Mouse (Mus musculus) intestine, embryonic 16.5 days (tissue): ENCODE measurements at regions not wholly inside any gene's neighbourhood (a gene's known extent, or its start where the extent isn't known, plus 50 kb on each side); places are given as distances from the start of the nearest gene placed in this dataset.

Experiments used
- ATAC-seq: fragments of 200-750 bp; cut with Nextera tagmentation; 2 replicates; pipeline ENCODE4 v1.8.0; 2017; ENCODE audit warnings: moderate TSS enrichment, moderate library complexity
- H3K27ac ChIP-seq: fragments of 300-500 bp; sonication (generic); 2 replicates; pipeline ENCODE4 v1.5.1; 2014; ENCODE audit warnings: mild to moderate bottlenecking, low read length
- H3K27me3 ChIP-seq: fragments of 300-500 bp; sonication (generic); replicated peaks from 2 replicates; pipeline ENCODE4 v1.6.1; 2014; ENCODE audit warnings: low read length, control low read depth, mixed read lengths; ENCODE audit not compliant: control insufficient read depth, insufficient read depth
- H3K36me3 ChIP-seq: fragments of 300-500 bp; sonication (generic); 2 replicates; pipeline ENCODE4 v1.6.1; 2014; ENCODE audit warnings: low read length, control low read depth; ENCODE audit not compliant: control insufficient read depth, insufficient read depth
- H3K4me1 ChIP-seq: fragments of 300-500 bp; sonication (generic); 2 replicates; pipeline ENCODE4 v1.6.1; 2014; ENCODE audit warnings: low read length, control low read depth, mixed read lengths; ENCODE audit not compliant: control insufficient read depth, insufficient read depth
- H3K4me2 ChIP-seq: fragments of 300-500 bp; sonication (generic); 2 replicates; pipeline ENCODE4 v1.6.1; 2014; ENCODE audit warnings: low read depth, low read length, control low read depth
- H3K4me3 ChIP-seq: fragments of 300-500 bp; sonication (generic); 2 replicates; pipeline ENCODE4 v1.5.1; 2014; ENCODE audit warnings: mild to moderate bottlenecking, low read length
- H3K9ac ChIP-seq: fragments of 300-500 bp; sonication (generic); 2 replicates; pipeline ENCODE4 v1.6.1; 2014; ENCODE audit warnings: low read depth, low read length
- H3K9me3 ChIP-seq: fragments of 300-500 bp; sonication (generic); 2 replicates; pipeline ENCODE4 v1.6.1; 2016; ENCODE audit warnings: low read length, control low read depth; ENCODE audit not compliant: control insufficient read depth
- WGBS: fragments of 180-500 bp; shearing (Covaris S2); extraction: QIAGEN DNeasy Blood & Tissue Kit; methylation state at CpG from one replicate; pipeline ENCODE4 v1.1.7; 2014; 5-methylcytosine and 5-hydroxymethylcytosine counted together

DNA sequence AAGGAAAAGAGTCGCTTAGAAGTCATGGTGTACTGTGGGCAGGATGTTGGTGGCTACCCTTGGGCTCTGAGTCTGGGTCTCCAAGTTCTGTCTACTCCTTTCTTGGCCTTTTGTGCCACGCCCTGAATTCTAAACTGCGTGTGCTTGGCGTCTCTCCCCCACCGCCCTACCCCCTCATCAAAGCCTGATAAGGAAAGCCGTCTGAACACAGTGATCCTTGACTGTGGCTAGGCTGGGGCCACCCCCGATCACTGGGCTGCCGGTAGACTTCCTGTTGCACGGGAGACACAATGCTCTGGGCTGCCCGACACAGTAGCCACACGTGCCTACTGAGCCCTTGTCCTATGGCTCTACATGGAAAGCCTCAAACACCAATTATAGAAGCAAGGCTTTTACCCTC, 67.1 kb upstream of the Calm2 start:
- peak; percentile 84 for ATAC-seq
- peak overlapping the region; percentile 77 for H3K27ac ChIP-seq
- 21% methylated on average over 11 of the region's 11 CpGs for WGBS
- peaks cover 47% of the 10 kb centered on the region for H3K4me1 ChIP-seq
- no peaks in the 10 kb centered on the region for H3K36me3 ChIP-seq
- 0 out of 2 replicates have a peak overlapping the region, but pooled peaks have one; percentile 6 for H3K9ac ChIP-seq
- no peak overlapping the region for H3K4me3 ChIP-seq
- H3K9me3 ChIP-seq, result no peaks in the 10 kb centered on the region
- no peaks in the 10 kb centered on the region for H3K27me3 ChIP-seq
- H3K4me2 ChIP-seq, result 0 out of 2 replicates have a peak overlapping the region, but pooled peaks have one; percentile 16

DNA sequence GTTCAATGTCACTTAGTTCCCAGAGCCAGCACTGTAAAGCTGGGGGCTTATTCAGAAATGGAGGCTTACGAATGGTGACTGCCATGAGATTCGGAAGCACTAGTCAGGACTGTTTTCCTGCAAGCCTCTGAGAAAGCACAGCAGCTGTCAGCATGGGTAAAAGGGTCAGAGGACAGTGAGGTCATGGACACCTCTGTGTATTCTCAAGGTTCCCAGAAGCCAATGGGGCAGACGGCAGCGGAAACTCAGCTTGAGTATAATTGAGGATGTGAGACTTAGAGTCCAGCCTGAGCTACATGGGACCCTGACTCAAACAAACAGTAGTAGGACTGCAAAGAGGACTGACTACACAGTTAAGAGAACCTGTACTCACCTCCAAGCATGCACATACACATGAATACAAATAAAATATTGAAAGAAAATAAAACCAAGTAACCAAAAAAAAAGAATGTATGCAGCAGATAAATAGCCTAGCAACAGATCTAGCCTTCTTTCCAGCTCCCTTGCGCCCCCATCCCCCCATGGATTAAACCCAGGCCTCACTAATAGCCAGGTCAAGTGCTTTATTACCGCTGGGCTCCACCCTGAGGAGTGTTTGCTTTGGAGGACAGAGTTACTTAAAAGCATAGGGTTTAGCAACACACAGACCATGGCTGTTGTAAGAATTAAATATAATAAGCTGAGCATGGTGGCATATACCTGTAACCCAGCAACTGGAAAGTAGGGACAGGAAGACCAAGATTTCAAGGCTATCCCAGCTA, 67.8 kb upstream of the Calm2 start:
- no peaks in the 10 kb centered on the region for H3K9me3 ChIP-seq
- H3K4me1 ChIP-seq, result peaks cover 47% of the 10 kb centered on the region
- no peaks in the 10 kb centered on the region for H3K27me3 ChIP-seq
- no peak overlapping the region for H3K4me3 ChIP-seq
- peak; percentile 67 for ATAC-seq
- H3K4me2 ChIP-seq, result no peak overlapping the region; the same call in 1 of the 2 replicates
- H3K27ac ChIP-seq, result peak overlapping the region; percentile 77
- H3K36me3 ChIP-seq, result no peaks in the 10 kb centered on the region
- WGBS, result 36% methylated on average over 6 of the region's 6 CpGs
- H3K9ac ChIP-seq, result peak overlapping the region; percentile 6; the same call in 1 of the 2 replicates

GRCm38 (mm10) chr17:87517258-87517657, 70.5 kb upstream of the Calm2 start:
- Histone ChIP-seq H3K36me3 (no peaks in the 10 kb centered on the region), H3K4me1 (peaks cover 52% of the 10 kb centered on the region), H3K4me3 (no peak overlapping the region), H3K4me2 (0 out of 2 replicates have a peak overlapping the region, but pooled peaks have one; percentile 0), H3K9ac (no peak overlapping the region), H3K27me3 (no peaks in the 10 kb centered on the region), H3K27ac (no peak overlapping the region), H3K9me3 (no peaks in the 10 kb centered on the region)
- WGBS, result 48% methylated on average over 9 of the region's 9 CpGs
- no peak for ATAC-seq

DNA sequence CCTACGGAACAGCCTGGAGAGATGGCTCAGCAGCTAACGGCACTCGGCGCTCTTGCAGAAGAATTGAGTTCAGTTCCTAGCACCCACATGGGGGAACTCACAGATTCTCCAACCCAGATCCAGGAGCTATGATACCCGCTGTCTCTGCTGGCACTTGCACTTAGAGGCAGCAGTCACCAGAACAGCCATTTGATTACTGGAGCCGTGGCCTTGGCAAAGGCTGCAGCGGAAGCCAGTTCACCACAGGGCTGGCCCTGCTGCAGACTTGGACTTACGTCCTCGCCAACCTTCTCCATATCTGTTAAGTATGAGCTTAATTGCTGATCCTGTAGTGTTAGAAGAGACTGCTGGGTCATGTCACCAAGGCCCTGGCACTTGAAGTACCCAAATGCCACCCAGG, 72.7 kb upstream of the Calm2 start:
- H3K4me1 ChIP-seq, result peaks cover 38% of the 10 kb centered on the region
- no peak for ATAC-seq
- H3K9ac ChIP-seq, result no peak overlapping the region
- WGBS, result 84% methylated on average over 9 of the region's 9 CpGs
- no peaks in the 10 kb centered on the region for H3K27me3 ChIP-seq
- H3K9me3 ChIP-seq, result no peaks in the 10 kb centered on the region
- H3K4me2 ChIP-seq, result no peak overlapping the region
- H3K4me3 ChIP-seq, result no peak overlapping the region
- H3K36me3 ChIP-seq, result no peaks in the 10 kb centered on the region
- H3K27ac ChIP-seq, result no peak overlapping the region

DNA sequence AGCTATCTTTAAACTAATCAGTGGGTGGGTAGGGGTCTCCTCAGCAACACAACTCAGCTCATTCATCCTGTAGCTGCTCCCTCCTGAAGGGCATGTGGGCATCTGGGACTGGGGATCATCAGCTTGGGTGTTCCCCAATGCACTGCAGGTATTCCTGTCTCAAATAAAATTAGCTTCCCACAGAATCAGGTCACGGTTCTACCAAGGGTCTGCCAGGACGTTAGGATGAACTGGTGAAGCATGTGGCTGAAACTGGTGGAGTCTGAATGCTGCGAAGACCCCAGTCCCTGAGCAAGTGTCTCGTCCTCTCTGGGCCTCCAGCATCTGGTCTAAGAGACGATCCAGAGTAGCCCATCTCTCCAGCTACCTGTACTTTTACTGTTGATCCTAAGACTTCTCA, 74.1 kb upstream of the Calm2 start:
- 92% methylated on average over 5 of the region's 5 CpGs for WGBS
- Histone ChIP-seq H3K9ac (no peak overlapping the region), H3K4me3 (no peak overlapping the region), H3K36me3 (no peaks in the 10 kb centered on the region), H3K9me3 (no peaks in the 10 kb centered on the region), H3K4me1 (peaks cover 29% of the 10 kb centered on the region), H3K27me3 (no peaks in the 10 kb centered on the region), H3K4me2 (no peak overlapping the region), H3K27ac (no peak overlapping the region)
- no peak for ATAC-seq

- H3K4me1 ChIP-seq, result peaks cover 21% of the 10 kb centered on the region
- no peaks in the 10 kb centered on the region for H3K9me3 ChIP-seq
- WGBS, result 26% methylated on average over 10 of the region's 10 CpGs
- H3K9ac ChIP-seq, result peak overlapping the region; percentile 20; the same call in 1 of the 2 replicates
- H3K4me3 ChIP-seq, result no peak overlapping the region
- no peaks in the 10 kb centered on the region for H3K27me3 ChIP-seq
- no peak for ATAC-seq
- peak overlapping the region; percentile 15 for H3K27ac ChIP-seq
- no peak overlapping the region for H3K4me2 ChIP-seq
- no peaks in the 10 kb centered on the region for H3K36me3 ChIP-seq
Observed at GRCm38 (mm10) chr17:87521622-87522151, 75.0 kb upstream of the Calm2 start.

GRCm38 (mm10) chr17:87522500-87523091, 75.9 kb upstream of the Calm2 start:
- no peak overlapping the region for H3K4me3 ChIP-seq
- H3K27me3 ChIP-seq, result no peaks in the 10 kb centered on the region
- WGBS, result 24% methylated on average over 8 of the region's 8 CpGs
- ATAC-seq, result peak; percentile 6; the same call in 1 of the 2 replicates
- no peak overlapping the region for H3K4me2 ChIP-seq
- peaks cover 17% of the 10 kb centered on the region for H3K4me1 ChIP-seq
- no peaks in the 10 kb centered on the region for H3K36me3 ChIP-seq
- H3K9ac ChIP-seq, result no peak overlapping the region
- H3K27ac ChIP-seq, result 0 out of 2 replicates have a peak overlapping the region, but pooled peaks have one; percentile 13
- H3K9me3 ChIP-seq, result no peaks in the 10 kb centered on the region

DNA sequence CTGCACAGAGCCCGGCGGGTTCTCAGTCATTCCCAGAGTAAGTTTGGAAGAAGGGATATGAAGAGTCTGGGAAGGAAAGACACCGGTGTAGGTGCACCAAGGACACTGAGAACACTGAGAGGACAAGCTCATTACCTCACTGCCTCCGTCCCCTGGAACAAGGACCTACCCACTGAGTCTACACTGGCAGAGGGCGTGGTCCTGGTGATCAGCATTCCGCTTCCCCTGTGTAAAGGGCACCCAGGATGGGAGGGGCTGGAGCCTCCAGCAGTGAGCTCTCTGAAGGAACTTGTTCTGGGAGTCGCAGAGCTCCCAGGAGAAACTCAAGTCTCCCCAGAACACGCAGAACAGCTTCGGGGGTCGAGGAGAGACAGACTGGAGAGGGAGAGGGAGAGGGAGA, 76.9 kb upstream of the Calm2 start:
- H3K36me3 ChIP-seq, result no peaks in the 10 kb centered on the region
- no peaks in the 10 kb centered on the region for H3K9me3 ChIP-seq
- H3K4me3 ChIP-seq, result no peak overlapping the region
- H3K4me2 ChIP-seq, result no peak overlapping the region
- 23% methylated on average over 10 of the region's 10 CpGs for WGBS
- H3K4me1 ChIP-seq, result peaks cover 17% of the 10 kb centered on the region
- ATAC-seq, result peak; percentile 89
- peak overlapping the region; percentile 63 for H3K27ac ChIP-seq
- no peak overlapping the region for H3K9ac ChIP-seq
- no peaks in the 10 kb centered on the region for H3K27me3 ChIP-seq

DNA sequence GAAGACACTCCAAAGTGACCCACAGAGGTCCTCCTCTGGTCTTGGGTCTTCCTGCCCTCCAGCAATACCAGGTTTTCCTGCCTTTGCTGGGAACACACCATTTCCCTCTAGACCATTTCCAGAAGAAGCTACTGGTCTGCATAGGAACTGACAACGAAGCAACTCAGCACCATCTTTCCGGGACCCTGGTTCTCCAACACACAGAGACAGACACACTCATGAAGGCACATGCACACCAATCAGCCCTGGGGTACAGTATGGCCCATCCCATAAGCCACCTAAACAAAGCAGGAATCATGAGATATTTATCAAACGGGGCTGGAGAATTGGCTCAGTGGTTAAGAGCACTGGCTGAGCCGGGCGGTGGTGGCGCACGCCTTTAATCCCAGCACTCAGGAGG, 80.4 kb upstream of the Calm2 start:
- WGBS, result 97% methylated on average over 7 of the region's 7 CpGs
- Histone ChIP-seq H3K4me1 (peaks cover 28% of the 10 kb centered on the region), H3K4me3 (no peak overlapping the region), H3K27me3 (no peaks in the 10 kb centered on the region), H3K9me3 (no peaks in the 10 kb centered on the region), H3K27ac (no peak overlapping the region), H3K9ac (no peak overlapping the region), H3K4me2 (no peak overlapping the region), H3K36me3 (no peaks in the 10 kb centered on the region)
- ATAC-seq, result no peak
